17 mouse cellular contexts compared by ENCODE assay signal in genomic region chr6:59071691-59072090, GRCm38 (mm10). TPM values are rescaled to one million over a fixed set of nuclear protein-coding genes. Genes with fewer than 3 reads are reported as not detected.
DNase-seq lines count a peak whose midpoint lies in the region; ATAC-seq lines count a peak whose summit lies in the region.
"Had no signal": no experiment of that assay in that cellular context is flagged by ENCODE, and none has a peak within 500 bp of the region (broad histone marks: within the 10 kb centered on the region; RNA-seq: fewer than 3 reads in every experiment).

No protein-coding gene starts in this region.

- no peaks in the 10 kb centered on the region for H3K27me3 ChIP-seq in kidney, embryonic 15.5 days
- H3K27me3 ChIP-seq: embryonic facial prominence, embryonic 15.5 days; liver, embryonic 12.5 days; lung, embryonic 15.5 days had no signal

- DNase-seq in kidney, adult 18-20 months, result peak; percentile 44
- peak; percentile 4 for DNase-seq in retina, embryonic 14.5 days (ENCODE audit: low spot score)
- no peak for DNase-seq in retina, postnatal 1 day
- DNase-seq in kidney, adult 9 months, result peak; percentile 66
- DNase-seq in lung, postnatal 36 days, result peak; percentile 39
- DNase-seq in neural tube, embryonic 10.5 days (ENCODE audit: extremely low spot score, low spot score), result no peak
- DNase-seq in urinary bladder, postnatal 25 days (ENCODE audit: low spot score), result no peak
- DNase-seq: cerebellum, postnatal 10 days; right cerebral cortex, adult 18-20 months; thymus, postnatal 4 days had no signal

- H3K36me3 ChIP-seq in kidney, embryonic 15.5 days, result no peaks in the 10 kb centered on the region
- H3K36me3 ChIP-seq: embryonic facial prominence, embryonic 15.5 days; limb, embryonic 10.5 days; liver, embryonic 12.5 days; lung, embryonic 15.5 days had no signal

- no peak overlapping the region for H3K27ac ChIP-seq in kidney, embryonic 15.5 days
- H3K27ac ChIP-seq: embryonic facial prominence, embryonic 15.5 days; limb, embryonic 10.5 days; liver, embryonic 12.5 days; lung, embryonic 15.5 days had no signal

- no peak overlapping the region for H3K4me3 ChIP-seq in kidney, embryonic 15.5 days (replicated peaks)
- H3K4me3 ChIP-seq: embryonic facial prominence, embryonic 15.5 days; limb, embryonic 10.5 days; liver, embryonic 12.5 days; lung, embryonic 15.5 days had no signal

- no peaks in the 10 kb centered on the region for H3K4me1 ChIP-seq in kidney, embryonic 15.5 days
- H3K4me1 ChIP-seq: embryonic facial prominence, embryonic 15.5 days; limb, embryonic 10.5 days; liver, embryonic 12.5 days; lung, embryonic 15.5 days had no signal

- ATAC-seq in kidney, embryonic 15.5 days (replicated peaks; ENCODE audit: low FRiP score), result no peak
- ATAC-seq: forebrain, embryonic 16.5 days; liver, embryonic 12.5 days; midbrain, embryonic 16.5 days had no signal

- no peak overlapping the region for H3K9ac ChIP-seq in kidney, embryonic 15.5 days
- H3K9ac ChIP-seq: embryonic facial prominence, embryonic 15.5 days; liver, embryonic 12.5 days; lung, embryonic 15.5 days had no signal

- no peaks in the 10 kb centered on the region; the same call in 1 of the 2 replicates for H3K9me3 ChIP-seq in kidney, embryonic 15.5 days (replicated peaks)
- H3K9me3 ChIP-seq: embryonic facial prominence, embryonic 15.5 days; lung, embryonic 15.5 days had no signal

- H3K4me2 ChIP-seq in kidney, embryonic 15.5 days, result no peak overlapping the region
- H3K4me2 ChIP-seq: embryonic facial prominence, embryonic 15.5 days; liver, embryonic 12.5 days; lung, embryonic 15.5 days had no signal

- 73% methylated on average over 3 of the region's 3 CpGs for WGBS in kidney, embryonic 15.5 days

RNA-seq across cellular contexts. Expression of gene Fam13a, which starts 47.3 kb away (rescaled TPM):
- 9.4 and 9.7 TPM in 2 replicates for polyA plus RNA-seq in kidney, embryonic 15.5 days (2015; fragmentation: Nextera tagmentation; extraction: Ambion mirVana)

Comparison
In these comparisons a context has a peak if more than half of its experiments do, and no peak if none do; other contexts are left out.
1. DNase-seq: peak in kidney, adult 18-20 months (single experiment), retina, embryonic 14.5 days (single experiment), kidney, adult 9 months (single experiment) and lung, postnatal 36 days (single experiment); none in retina, postnatal 1 day (single experiment), neural tube, embryonic 10.5 days (single experiment) and urinary bladder, postnatal 25 days (single experiment).